Mouse (Mus musculus) liver, postnatal 0 days (tissue): Measurements from ENCODE around the gene Prss54.
"Not testable (repeated sequence)": the region's sequence is repeated elsewhere in the genome, so short reads cannot be mapped to it uniquely, and the experiment has no call there.

Experiments used
- CTCF ChIP-seq: sonication (generic); IDR thresholded peaks from 2 replicates; pipeline ENCODE4 v1.5.1; 2016; ENCODE audit warnings: antibody characterized with exemption, low read depth
- EP300 ChIP-seq: IDR thresholded peaks from 2 replicates; pipeline ENCODE4 v1.6.1; 2016; ENCODE audit warnings: antibody characterized with exemption, low read depth, mild to moderate bottlenecking

DNA sequence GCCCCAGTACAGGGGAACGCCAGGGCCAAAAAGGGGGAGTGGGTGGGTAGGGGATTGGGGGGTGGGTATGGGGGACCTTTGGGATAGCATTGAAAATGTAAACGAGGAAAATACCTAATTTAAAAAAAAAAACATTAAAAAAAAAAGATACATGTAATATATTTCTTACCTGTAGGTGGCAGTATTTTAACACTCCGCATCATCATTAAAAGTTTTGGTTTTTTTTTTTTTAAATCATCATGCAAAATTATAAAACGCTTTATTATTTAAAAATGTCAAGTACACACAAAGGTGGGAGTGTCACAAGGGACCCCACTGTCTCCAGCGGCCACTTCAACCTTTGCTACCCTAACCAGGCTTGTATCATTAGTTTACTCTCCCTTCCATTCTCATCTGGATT is 30.4 kb upstream of the Prss54 start:
- not testable (repeated sequence) for TF ChIP-seq CTCF, EP300
